Mouse (Mus musculus) neural tube, postnatal 0 days (tissue): ENCODE results near the gene Smoc1. TPM values are rescaled to one million over a fixed set of nuclear protein-coding genes. Genes with fewer than 3 reads are reported as not detected.

Experiments
- microRNA-seq: library from miRNA; unstranded; fragments of <30 nt; microRNA quantifications from one replicate; pipeline ENCODE4, GENCODE M21; 2016
- polyA plus RNA-seq: library from polyadenylated mRNA; unstranded; fragments of >200 nt; fragmentation: Nextera tagmentation; extraction: Ambion mirVana; gene quantifications from 2 replicates; pipeline ENCODE4 v1.2.1, GENCODE M21; 2015

Smoc1 gene
- 15.7 and 16.1 TPM in 2 replicates for polyA plus RNA-seq

DNA sequence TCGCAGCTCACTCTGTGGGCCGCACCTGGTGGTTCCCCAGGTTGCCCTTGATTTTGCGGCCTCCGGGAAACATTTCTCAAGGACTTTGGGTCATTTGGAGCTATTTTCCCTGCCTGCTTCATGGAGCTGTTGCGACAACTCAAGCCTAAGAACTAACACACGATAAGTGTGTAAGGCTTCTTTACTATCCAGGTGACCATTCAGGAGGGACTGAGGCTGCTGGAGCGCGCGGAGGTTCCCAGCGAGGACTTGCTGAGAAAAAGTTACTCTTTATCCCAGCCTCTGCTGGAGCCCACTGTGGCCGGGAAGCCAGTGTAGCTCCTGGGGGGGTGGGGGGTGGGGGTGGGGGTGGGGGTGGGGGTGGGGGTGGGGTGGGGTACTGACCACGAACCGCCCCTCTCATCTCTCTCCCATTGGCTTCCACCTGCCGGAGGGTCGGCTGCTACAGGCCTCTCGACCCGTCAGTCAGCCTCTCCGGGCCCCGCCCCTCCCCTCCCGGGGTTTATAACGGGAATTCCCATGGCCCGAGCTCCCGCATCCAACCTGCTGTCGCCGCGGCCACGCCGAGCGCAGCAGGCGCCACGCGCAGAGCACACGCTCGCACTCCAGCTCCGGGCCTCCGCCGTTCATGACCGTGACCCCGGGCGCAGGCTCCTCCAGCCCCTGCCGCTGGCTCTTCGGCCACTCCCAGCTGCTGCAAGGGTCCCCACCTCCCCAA is at the start of gene Smoc1:
Gene Smoc1 (plus strand): TSS at position 532 of the 718 bp plus-strand sequence.

Small RNAs within 50 kb of the gene (microRNA-seq; reads per million reads assigned to microRNA genes)
- 4.1 reads per million, percentile 6 among the genes with 10 or more reads in this experiment for gene Mir3067

Other genes with a start within 250 kb of the Smoc1 start
- 7.9 and 8.4 TPM in 2 replicates for gene Susd6, start 236.3 kb upstream of the Smoc1 start, polyA plus RNA-seq
- gene Srsf5, start 81.3 kb upstream of the Smoc1 start, polyA plus RNA-seq = 313 and 318 TPM in 2 replicates
- 0.23 and 0.30 TPM in 2 replicates for gene Slc10a1, start 58.1 kb upstream of the Smoc1 start, polyA plus RNA-seq